Mouse (Mus musculus) left cerebral cortex, postnatal 14 days (tissue): Measurements from ENCODE around the gene Slc2a10. TPM values are rescaled to one million over a fixed set of nuclear protein-coding genes. Genes with fewer than 3 reads are reported as not detected.
"Not testable (repeated sequence)": the region's sequence is repeated elsewhere in the genome, so short reads cannot be mapped to it uniquely, and the experiment has no call there.

Source experiments
- DNase-seq, 2 experiments: peaks; one replicate each; pipeline ENCODE4 v3.0.0; 2021 to 2022; ENCODE audit warnings: low spot score in 2 of 2, mixed read lengths in 1 of 2
- intact Hi-C: fragments of 180-260 bp; cut with DNase I; formaldehyde crosslinking; loops from one replicate; pipeline ENCODE4 v1.15.1; 2025
- total RNA-seq, 2 experiments: library from RNA; stranded (reverse); gene quantifications; 2 replicates each; pipeline ENCODE4 v1.2.3; 2021

The Slc2a10 gene
- total RNA-seq, 2 experiments from 2014 or later: 0.92 to 2.2 TPM

DNA sequence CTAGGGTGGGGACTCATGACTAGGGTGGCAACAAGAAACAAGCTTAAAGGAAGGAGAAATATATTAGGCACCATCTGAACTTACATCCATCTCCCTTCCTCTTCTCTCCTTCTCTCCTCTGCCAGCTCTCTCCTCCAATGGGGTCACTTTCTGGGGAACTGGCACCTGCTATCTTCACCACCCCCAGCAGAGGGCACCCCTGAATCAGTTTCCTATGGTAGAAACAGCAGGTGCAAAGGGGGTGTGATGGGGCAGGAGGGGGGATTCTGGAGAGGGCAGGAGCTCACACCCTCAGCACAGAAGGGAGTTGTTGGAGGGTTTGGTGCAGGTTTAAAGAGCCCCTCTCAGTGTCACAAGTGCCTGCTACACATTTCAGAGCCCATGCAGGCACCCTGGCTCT is 7.3 kb upstream of the Slc2a10 start:
- intact Hi-C loops: no loop called here

DNA sequence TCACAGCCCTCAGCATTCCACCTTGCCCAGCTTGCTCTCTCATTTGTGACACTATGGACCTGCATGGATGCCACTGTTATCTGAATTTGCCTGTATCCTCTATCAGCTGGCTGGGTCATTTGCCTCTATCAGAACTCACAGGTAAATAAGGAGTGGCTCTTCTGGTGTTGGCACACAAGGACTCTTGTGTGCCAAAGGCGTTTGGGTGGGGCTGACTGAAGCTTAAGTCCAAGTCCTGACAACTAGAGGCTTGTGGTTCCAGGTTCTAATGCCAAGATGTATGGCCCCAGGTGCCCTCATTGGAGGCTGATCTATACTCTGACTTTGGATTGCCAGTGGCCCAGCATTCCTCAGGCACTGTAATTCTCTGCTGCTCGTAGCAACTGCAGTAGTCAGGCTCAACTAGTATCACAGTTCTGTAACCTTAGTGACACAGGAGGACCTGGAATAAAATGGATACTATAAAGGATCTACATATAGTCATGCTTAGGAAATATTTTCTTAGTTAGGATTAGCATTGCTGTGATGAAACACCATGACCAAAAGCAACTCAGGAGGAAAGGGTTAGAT is 5.8 kb upstream of the Slc2a10 start:
- intact Hi-C loops: no loop called here
- no peak for DNase-seq

More for the DNA sequence above, 7.3 kb upstream of the Slc2a10 start:
- peak; percentile 65 to 75 for DNase-seq

DNA sequence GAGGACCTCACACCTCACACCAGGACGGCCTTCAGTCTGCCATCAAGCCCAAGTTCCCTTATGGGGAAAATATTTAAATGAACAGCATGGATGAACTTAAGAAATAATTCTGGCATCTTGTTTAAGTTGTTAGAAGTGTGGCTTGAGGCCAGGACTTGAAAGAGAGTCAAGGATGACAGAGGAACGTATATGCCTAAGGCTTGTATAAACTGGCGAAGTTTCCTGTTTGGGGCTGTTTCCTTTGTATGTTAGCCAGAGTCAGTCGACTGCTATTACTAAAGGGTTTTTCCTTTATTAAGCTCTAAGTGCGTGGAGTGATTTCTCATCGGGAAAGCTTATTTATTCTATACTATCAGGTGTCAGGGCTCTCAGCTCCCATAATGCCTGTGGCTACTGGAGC is 4.8 kb upstream of the Slc2a10 start:
- no peak for DNase-seq
- intact Hi-C loops: no loop called here

DNA sequence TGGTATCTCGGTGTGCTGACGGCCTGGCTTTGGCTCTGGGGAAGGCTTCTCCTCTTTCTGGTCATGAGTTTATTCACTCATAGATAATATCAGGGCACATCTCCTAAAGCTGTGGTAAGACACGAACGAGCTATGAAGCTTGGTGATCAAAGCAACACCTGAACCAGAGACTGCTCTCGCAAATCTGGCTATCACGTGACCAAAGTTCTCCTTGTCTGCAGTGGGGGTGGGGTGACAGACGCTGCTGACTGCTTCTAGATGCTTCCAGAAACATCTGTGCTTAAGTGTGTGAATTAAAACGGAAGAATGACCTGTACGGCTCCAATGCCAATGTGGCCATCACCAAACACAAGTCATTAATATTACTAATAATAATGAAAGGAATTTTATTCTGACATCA is 6.1 kb downstream of the Slc2a10 start:
- DNase-seq: peak; percentile 19 to 44
- intact Hi-C loops: no loop called here

DNA sequence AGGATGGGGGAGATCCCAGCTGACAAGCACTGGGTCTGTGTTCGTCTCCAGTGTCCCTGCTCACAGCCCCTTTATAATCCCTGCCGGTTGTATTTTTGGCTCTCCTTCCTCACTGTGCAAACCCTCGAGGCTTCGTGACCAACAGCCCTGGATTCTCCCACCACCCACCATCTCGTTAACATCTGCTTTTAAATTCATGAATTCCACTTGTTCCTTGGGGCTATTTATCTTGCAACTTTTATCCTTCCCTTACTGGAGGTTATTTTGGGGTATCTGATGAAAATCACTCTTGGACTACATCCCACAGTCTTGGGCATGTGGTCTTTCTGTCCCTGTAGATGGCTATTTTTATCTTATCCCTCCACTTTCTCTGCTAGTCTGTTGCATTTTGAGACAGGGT is 6.9 kb downstream of the Slc2a10 start:
- peak; percentile 54 to 80 for DNase-seq
- intact Hi-C loops: no loop called here

DNA sequence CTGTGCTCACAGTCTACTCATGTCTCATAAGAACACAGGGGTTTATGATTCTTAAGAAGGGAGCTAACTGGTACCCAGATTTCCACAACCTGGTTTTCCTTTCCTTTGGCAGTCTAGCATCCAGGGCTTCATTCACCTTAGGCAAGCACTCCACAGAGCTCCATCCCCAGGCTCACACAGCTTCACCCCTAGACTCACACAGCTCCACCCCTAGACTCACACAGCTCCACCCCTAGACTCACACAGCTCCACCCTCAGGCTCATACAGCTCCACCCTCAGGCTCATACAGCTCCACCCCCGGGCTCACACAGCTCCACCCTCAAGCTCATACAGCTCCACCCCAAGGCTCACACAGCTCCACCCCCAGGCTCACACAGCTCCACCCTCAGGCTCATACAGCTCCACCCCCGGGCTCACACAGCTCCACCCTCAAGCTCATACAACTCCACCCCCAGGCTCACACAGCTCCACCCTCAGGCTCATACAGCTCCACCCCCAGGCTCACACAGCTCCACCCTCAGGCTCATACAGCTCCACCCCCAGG is 7.4 kb downstream of the Slc2a10 start:
- DNase-seq, intact Hi-C loops: not testable (repeated sequence)

DNA sequence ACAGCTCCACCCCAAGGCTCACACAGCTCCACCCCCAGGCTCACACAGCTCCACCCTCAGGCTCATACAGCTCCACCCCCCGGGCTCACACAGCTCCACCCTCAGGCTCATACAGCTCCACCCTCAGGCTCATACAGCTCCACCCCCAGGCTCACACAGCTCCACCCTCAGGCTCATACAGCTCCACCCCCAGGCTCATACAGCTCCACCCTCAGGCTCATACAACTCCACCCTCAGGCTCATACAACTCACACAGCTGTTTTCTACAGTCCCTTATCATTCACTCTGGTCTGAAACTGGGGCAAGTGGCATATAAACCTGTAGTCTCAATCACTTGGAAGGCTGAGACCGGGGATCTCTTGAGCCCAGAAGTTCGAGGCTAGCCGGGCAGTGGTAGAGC is 7.9 kb downstream of the Slc2a10 start:
- intact Hi-C loops, DNase-seq: not testable (repeated sequence)

DNA sequence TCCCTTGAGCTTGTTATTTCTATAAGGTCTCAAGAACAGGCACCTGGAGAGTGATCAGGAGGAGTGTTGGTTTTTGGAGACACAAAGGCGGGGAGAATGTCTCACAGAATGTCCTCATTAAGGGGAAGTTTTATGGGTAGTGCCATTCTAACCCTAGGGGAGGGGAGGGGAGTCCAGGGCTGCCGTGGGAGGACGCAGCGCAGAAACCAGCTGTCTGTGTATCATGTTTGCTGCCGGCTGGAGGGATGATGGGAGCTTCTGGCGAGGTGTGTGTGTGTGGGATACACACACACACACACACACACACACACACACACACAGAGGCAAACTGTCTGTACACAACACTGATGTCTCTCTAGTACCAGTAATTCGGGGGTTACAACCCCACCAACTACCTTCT is 8.8 kb downstream of the Slc2a10 start:
- peak in 1 of 2 experiments; percentile 67 for DNase-seq
- intact Hi-C loops: no loop called here

DNA sequence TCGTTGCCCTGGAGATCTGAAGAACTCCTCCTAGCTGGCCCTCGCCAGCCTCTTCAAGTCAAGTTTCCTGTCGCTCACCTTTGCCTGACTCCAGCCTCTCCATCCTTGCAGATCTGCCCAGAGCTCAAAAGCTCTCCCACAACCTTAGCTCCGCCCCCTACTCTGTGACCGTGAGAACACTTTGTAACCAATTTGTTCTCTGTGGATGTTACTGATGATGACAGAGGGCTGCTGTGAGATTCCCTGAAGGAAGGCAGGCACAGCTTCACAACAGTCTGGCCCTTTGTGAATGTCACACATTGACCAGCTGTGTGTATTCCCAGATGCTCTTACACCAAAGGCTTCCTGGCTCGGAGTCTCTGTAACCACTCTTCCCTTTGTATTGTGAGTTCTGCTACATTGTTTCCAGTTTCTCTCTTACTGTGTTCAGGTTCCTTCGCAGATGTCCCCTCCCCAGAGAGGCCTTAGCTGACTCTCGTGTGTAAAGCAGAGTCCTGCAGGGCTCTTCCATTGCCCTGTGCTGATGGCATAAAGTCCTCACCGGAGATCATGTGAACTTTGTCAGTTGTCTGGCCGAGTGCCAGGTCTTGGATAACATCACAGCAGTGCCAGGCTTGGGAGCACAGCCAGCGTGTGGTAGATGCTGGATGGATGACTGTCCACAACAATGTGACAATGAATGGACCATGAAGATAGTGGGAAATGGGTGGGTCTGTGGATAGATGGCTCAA is 9.4 kb downstream of the Slc2a10 start:
- peak in 1 of 2 experiments; percentile 62 for DNase-seq
- intact Hi-C loops: no loop called here

DNA sequence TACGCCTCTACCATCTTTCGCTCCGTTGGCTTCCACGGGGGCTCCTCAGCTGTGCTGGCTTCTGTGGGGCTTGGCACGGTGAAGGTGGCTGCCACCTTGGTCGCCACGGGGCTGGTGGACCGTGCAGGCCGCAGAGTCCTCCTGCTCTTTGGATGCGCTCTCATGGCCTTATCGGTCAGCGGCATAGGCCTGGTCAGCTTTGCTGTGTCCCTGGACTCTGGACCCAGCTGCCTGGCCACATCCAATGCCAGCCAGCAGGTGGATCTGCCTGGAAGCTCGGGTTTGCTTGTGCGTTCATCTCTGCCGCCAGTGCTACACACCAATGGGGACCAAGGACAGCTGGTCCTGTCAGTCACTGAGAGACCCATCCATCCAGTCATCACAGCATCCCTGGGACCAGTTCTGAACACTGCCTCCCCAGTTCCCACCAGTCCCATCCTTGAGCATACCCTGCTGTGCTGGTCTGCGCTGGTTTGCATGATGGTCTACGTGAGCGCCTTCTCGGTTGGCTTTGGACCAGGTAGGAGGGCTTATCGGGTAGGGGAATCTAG is 11.7 kb downstream of the Slc2a10 start:
- intact Hi-C loops: no loop called here
- no peak for DNase-seq

DNA sequence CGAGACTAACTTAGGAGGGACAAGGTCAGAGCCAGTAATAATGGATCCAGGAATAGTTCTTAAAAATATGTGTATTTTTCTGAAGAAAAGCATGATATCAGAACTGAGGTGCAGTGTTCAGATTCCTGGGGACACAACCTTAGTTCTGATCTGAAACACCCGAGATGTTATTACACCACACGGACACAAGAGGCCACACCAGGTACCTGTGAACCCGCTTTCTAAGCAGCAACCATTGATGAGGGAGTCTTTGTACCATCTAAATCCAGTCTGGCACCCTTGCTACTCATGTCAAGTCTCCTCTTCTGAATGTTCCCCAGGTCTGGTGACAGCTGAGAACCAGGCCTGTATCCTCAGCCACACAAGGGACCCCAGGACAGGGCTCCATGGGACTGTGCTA is 22.0 kb downstream of the Slc2a10 start:
- DNase-seq: peak in 1 of 2 experiments; percentile 41
- intact Hi-C loops: loop anchor here (5.0 to 10.0 kb wide), 4 partner anchors 82 to 529 kb away; no protein-coding TSS in a partner anchor

DNA sequence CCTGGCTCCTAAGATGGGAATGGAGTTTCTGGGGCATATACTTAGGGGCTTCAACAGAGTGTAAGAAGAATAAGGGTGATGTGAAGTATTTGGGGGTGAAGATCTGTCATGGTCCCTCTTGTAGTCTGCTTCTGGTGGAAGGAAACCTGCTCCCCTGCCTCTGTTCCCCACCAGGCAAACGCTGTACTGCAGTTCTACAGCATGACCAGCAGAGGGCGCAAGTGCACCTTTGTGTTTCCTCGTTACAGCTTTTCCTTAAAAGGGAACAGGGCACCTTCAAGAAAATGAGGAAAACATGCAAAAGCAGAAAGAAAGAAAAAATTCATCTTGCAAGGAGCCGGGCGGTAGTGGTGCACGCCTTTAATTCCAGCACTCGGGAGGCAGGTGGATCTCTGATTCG is 25.5 kb downstream of the Slc2a10 start:
- intact Hi-C loops: loop anchor here (5.0 to 10.0 kb wide), 4 partner anchors 78 to 526 kb away; no protein-coding TSS in a partner anchor
- peak; percentile 68 to 69 for DNase-seq

DNA sequence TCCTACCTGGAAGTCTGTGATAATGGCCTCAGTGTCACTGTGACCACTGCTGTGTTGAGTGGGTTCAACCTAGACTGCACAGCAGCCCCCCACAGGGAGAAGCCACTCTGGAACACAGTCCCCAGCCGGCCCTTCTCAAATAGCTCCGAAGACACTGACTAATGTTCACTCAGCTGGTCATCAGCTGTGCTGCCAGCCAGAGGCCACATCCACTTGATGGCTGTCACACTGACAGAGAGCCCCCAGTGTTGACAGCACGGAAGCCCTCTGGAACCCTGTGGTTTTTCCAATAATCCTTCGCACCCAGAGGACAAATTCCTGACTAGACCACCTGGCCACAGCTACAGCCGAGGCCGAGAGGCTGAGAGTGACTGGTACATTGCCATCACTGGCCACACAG is 30.2 kb downstream of the Slc2a10 start:
- DNase-seq: no peak
- intact Hi-C loops: no loop called here

DNA sequence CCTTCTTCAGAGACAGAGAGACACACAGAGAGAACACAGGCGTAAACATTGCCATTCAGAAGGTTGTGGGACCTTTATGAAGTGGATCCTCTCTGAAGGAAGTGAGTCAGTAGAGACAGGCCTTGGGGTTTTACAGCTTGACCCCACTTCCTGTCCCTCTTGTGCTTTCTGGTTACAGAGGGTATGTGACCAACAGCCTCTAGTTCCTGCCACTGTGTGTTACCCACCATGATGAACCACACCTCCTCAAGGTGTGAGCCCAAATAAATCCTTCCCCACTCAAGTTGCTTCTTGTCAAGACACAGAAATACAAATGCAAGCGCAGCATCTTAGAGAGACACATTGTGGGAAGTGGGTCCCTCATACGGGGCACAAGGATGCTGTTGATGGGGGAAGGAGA is 37.4 kb downstream of the Slc2a10 start:
- intact Hi-C loops: no loop called here
- DNase-seq: no peak

DNA sequence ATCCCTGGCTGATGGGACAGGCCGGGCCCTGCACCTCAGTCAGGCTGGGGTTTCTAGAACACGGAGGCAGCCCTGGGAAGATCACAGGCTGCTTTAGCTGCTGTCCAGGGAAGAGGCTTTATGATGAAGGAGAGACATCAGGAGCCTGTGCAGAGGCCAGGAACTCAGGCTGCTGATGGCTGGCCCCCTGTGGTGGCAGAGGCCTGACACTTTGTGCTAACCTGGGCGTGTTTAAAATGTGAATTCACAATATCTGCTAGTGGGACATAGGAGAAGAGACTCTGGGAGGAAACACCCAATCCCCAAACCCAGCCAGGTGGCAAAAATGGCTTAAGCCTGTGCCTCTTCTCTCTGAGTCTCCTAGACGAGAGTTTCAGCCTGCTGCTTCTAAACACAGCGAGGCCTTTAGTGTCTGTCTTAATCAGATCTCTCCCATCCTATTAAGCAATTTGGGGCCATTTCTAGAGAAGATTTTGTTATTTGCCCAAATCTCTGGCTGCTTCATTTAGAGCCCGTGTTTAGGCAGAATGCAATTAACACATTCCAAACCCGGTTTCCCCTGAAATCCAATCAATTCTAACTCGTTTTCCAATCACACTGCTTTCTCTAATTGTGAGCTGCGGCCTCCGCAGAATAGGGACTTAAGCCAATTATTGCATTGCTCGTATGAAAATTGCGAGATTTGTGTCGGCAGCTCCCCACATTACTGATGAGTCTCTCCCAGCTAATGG is 39.5 kb downstream of the Slc2a10 start:
- DNase-seq: no peak
- intact Hi-C loops: no loop called here

DNA sequence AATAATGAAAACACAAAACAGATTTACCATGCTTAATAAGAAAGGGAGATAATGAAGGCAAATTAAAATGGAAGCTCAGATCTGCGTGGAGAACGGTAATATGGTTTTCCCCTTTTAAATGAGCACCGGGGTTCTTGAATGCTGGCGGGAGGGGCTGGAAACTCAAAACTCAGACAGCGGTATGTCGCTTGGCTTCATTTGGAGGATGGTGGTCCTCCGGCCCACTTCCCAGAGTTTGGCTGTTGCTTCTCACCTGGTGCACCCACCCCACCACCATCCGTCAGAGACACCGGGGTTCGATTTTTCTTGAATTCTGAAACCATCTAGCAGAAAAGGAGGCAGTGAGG is 40.1 kb downstream of the Slc2a10 start:
- DNase-seq: no peak
- intact Hi-C loops: no loop called here

DNA sequence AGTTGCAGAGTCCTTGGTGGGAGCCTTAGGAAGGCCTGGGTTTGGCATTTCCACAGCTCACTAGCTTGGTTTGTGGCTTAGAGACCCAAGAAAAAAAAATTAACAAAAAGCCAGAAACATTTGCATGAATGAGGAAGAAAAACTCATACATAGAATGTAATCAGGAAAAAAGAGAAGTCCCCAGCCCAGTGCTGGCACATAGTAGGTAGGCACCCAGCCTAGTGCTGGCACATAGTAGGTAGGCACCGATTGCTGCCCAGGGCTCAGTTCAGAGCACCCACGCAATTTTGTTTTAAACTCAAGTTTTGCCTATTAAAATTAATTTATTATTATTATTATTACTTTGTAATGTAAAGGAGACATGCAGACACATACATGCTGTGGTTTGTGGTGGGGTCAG is 42.1 kb downstream of the Slc2a10 start:
- DNase-seq: no peak
- intact Hi-C loops: no loop called here

DNA sequence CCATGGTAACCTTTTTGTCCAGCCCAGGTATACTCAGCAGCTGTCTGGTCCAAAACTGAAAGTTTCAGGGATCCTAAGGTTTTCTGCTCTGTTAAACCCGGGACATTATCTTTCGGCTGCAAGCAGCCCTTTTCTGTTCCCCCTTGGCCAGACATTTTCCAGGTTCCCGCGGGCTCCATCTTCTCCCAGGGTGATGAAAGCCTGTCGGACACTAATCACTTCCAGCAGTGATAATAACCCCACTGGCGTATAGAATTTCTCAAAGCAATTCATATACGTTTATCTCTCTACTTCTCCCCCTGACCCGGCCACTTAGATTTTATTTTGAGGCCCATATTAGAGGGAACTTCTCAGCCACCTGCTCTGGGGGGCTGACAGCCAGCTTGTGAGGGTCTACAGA is 42.8 kb downstream of the Slc2a10 start:
- intact Hi-C loops: no loop called here
- DNase-seq: no peak

DNA sequence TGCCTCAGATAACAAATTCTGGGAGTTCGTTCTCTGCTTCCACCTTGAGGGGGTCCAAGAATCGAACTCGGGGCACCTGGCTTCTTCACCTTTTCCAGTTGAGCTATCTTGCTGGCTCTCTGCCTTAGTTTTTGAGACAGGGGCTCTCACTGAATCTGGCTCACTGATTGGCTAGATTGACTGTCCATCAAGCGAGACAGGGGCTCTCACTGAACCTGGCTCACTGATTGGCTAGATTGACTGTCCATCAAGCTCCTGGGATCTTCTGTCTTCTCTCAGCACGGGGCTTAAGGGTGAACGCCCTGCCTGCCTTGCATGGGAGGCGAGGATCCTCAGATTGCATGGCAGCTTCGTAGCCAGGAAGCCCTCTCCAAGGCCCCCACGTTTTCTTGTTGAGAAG is 43.8 kb downstream of the Slc2a10 start:
- intact Hi-C loops: no loop called here
- DNase-seq: peak; percentile 67 to 68

DNA sequence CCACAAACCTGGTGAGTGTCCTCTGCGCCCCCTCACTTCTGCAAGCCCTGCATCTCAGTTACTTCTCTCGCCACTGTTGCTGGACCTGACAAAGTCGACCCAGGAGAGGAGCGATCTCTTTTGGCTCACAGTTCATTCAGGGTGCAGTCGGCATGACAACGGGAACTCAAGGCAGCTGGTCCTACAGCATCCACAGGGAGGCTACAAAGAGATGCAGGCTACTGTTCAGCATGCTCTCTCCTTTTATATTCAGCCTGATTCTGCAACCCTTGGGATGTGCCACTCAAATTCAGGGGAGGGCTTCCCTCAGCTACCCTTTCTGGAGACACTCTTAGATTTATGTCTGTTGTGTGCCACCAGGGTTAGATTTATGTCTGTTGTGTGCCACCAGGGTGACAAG is 45.0 kb downstream of the Slc2a10 start:
- intact Hi-C loops: no loop called here
- no peak for DNase-seq
